Mouse (Mus musculus): ENCODE data around the gene Edn1.

Edn1 gene

DNA sequence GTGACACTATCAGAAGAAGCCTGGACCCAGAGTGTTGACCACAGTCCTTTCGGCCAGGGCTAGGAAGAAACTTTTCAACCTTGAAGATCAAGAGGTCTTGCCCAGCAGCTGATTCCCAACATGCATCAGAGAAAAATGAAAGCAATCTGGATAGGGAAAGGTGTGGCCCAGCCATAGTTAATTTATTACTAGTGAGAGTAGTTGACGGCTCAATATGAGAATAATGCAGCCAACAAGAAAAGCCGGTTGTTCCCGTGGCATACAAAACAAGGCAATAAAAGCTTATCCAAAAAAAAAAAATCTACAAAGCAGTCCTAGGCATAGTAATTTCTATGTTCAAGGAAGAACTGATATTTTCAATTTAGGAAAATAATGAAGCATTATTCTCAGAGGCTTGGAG is 16.5 kb downstream of the Edn1 start:
- no peak for DNase-seq

DNA sequence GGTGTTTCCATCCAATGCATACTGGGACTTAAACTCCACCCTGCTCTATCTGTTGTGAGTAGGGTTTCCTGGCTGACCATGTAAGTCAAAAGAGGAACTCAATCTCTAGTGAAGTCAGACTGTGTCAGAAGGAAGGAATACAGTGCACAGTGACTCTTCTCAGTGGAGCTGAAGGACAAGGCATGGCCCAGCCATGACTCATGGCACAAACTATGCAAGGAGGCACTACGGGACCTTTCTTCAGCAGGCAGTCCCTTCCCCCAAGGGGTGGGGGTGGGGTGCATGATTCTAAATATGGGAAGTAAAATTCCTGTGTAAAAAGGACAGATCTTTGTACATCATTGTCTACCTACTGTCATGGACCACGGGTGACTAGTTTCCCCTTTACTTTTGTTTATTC is 27.3 kb downstream of the Edn1 start:
- DNase-seq: peak; percentile 32

DNA sequence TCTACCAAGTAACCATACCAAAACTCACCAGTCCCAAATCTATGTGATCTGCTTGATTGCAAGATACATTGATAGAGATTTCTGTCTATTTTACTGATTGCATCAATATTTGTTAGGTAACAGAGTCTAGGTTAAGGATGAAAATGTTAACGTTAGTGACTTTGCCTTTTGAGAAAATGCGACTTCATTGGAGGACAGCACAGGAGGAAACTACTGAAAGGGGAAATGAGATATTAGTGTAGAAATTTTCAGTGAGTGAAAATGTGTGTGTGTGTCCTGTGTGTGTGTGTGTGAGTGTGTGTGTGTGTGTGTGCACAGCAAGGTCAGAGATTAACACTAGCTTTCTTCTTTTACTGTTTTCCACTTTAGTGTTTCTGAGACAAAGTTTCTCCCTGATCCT is 29.8 kb downstream of the Edn1 start:
- DNase-seq: no peak

DNA sequence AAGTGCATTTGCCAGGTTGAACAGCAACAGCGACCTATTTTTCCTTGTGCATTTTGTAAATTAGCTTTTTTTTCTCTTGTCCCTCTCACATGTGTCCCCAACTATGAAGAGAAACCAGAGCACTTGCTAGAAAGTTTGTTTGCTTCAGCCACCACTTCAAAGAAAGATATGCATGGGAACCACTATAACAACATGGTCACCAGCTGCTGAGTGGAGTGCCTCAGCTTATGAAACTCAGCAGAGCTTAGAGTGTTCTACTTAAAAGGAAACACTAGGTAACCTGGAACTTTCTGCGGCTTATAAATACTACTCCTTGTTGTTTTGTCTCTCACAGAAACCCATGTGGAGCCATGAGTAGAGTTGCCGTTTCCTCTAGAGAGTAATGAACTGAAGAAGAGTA is 33.7 kb downstream of the Edn1 start:
- DNase-seq: peak; percentile 37

DNA sequence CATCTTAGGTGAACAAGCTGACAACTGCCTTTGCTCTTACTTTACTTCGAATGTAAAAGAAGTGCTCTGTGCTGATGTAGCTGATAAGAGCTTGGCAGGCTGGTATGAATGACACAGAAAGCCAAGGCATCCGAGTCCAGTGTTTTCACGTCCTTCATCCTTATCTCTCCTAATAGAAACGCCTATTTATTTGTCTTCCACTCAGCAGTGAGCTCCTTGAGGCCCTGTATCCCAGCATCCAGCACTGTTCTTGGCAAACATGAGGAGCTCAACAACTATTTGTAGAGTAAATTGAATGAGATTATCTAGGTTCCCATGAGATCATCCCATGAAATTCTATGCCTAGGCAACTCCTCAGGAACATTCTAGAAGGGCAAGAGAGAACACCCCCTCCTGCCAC is 35.1 kb downstream of the Edn1 start:
- DNase-seq: peak; percentile 19

DNA sequence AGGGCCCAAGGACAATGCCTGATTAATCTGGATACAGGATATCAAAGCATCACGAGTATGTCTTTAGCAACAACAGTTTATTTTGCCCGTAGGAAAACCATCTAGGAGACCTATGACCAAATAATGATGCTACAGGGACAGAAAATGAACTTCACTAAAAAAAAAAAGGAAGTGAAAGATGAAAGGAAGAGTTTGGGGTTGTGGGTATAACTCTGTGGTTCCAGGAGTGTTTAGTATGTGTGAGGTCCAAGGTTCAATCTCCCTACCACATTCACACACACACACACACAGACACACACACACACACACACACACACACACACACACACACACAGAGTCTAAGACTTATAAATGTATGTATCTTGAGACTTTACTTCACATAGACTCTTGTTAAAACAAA is 35.8 kb downstream of the Edn1 start:
- DNase-seq: no peak

DNA sequence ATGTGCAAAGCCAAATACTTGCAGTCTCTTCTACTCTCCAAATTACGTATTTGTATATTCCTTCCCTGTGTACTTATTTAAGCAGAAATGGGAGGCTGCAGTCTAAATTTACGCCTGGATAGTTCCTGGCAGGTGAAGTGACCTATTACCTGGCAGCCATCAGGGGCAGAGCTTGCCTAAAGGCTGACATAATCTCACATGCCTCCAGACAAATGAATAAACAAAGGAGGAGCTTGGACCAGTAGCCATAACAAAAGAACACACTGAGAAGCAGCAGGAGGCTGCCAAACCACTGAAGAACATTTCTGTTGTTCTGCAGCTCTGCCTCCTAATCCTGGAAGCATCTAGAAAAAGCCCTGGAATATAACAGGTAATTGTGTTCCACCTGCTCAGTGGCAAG is 38.2 kb downstream of the Edn1 start:
- peak; percentile 11 for DNase-seq

DNA sequence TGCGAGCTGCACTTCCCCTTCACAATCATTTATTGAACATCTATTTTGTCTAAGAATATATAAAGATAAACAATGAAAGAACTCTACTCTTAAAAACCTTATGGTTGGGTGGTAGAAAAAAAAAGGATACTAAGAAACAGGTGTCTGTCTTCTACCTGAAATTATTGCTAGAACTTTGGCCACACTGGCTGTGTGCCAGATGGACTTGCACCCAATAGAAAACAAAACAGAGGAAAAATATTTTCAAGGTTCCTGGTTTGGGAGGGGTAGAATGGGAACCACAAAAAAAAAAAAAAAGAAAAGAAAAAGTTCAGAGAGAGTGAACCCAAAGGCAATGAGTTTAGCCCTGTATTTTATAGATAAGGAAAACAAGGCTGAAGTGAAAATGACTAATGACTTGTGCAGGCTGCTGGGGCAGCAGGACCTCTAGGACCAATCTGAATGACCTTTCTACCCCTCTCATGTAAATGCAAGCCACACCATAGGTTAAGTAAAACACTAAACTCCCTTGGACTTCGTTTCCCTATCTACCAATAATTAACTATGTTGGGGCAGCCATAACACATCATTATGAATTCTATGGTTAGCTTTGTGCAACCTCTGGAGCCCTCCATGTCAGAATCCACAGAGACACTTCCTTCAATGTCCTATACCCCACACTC is 40.7 kb downstream of the Edn1 start:
- no peak for DNase-seq

DNA sequence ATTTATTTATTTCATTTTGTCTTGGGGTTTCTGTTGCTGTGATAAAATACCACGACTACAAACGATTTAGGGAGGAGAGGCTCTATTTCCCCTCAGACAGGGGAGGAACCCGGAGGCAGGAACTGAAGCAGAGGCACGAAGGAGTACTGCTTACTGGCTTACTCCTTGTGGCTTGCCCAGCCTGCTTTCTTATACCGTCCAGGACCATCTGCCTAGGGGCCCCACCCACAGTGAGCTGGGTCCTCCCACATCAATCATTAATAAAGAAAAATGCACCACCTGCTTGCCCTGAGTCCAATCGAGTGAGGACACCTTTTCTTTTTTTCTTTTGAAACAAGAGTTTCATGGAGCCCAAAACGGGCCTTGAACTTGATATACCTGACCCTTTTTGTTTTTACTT is 44.2 kb downstream of the Edn1 start:
- no peak for DNase-seq

DNA sequence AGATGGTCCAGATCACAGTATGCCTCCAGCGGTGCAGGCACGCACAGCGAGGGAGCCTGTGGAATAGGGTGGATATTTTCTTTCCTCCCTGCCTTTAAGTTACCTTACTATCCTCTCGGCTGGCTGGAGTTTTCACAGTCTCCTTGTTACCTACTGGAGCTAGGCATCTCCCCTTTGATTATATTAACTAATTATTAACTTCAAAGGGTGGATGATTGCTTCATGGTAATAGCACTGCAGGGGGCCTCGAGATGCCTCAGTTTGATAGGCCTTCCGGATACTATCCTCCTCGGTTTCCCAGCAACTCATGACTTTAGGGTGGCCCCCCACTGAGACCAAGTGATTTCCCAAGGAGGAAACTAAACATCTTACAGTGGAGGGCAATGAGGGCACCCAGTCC is 45.1 kb downstream of the Edn1 start:
- DNase-seq: no peak

DNA sequence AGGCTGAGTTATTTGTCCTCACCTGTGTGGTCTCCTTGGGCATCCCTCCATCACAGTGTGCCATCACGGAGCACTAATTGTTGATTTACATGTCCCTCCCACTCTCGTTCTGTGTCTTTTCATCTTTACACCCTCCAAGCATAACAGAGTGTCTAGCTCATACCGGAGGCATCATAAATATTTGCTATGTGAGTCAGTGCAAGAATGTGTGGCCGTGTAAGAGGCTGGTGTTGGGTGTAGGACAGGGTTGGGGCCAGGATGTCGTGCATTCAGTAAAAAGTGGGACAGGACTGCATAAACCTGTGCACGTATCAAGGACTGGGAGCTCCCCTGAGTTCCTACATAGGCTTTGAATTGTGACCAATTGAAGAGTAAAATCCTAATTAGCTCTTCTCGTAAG is 50.4 kb downstream of the Edn1 start:
- no peak for DNase-seq
